Comparison of ENCODE assay signal across 9 mouse cellular contexts in the genomic region with DNA sequence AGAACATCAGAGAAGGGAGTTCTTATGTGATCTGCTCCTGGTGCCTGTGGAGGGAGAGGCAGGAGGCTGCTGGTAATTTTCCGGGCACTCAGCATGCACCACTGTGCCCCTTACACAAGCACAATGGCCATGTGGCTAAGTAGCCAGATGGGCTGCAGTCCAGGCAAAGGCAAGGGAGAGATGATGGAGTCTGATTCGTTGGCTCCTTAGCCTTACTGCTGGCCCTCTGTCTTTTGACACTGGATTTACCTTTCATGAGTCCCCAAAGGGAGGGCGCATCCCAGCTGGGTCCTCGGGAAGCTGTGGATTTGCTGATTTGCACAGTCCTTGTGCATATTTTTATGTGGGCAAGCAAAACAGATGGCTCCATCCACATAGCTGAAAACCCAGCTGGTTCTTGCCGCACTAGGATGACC.
DNase-seq lines count a peak whose midpoint lies in the region; ATAC-seq and TF ChIP-seq lines count a peak whose summit lies in the region.
"Had no signal": no experiment of that assay in that cellular context is flagged by ENCODE, and none has a peak within 500 bp of the region (broad histone marks: within the 10 kb centered on the region; RNA-seq: fewer than 3 reads in every experiment).

No protein-coding gene starts in this region.

- no peak for TF ChIP-seq CTCF in gastrocnemius, adult 2 months (IDR thresholded peaks at IDR 0.05)
- TF ChIP-seq CTCF in liver, postnatal 0 days (IDR thresholded peaks at IDR 0.05; ENCODE audit: low read depth): no peak

- DNase-seq in gastrocnemius, adult 2 months: no peak
- DNase-seq in gastrocnemius, postnatal 4 days (ENCODE audit: low spot score in 2 of 2): no peak
- peak; percentile 53 for DNase-seq in forebrain, embryonic 11.5 days (ENCODE audit: low spot score)
- DNase-seq in layer of hippocampus, postnatal 14 days (ENCODE audit: low spot score in 2 of 2): peak; percentile 46 to 68
- DNase-seq in liver, postnatal 0 days: no peak
- no peak for DNase-seq in c-Kit-positive CD71-positive TER-119-positive erythroid progenitor cells, embryonic 14.5 days (ENCODE audit: low spot score)
- no peak for DNase-seq in lung, postnatal 14 days

- H3K4me1 ChIP-seq in forebrain, embryonic 11.5 days (replicated peaks; ENCODE audit: control insufficient read depth, insufficient read depth, low read length): no peaks in the 10 kb centered on the region
- peaks cover 37% of the 10 kb centered on the region for H3K4me1 ChIP-seq in neural tube, embryonic 13.5 days (replicated peaks)
- no peaks in the 10 kb centered on the region for H3K4me1 ChIP-seq in liver, postnatal 0 days (ENCODE audit: insufficient read depth)

- no peaks in the 10 kb centered on the region for H3K27me3 ChIP-seq in forebrain, embryonic 11.5 days (ENCODE audit: control insufficient read depth, insufficient read depth, low read length)
- H3K27me3 ChIP-seq in neural tube, embryonic 13.5 days: no peaks in the 10 kb centered on the region
- no peaks in the 10 kb centered on the region for H3K27me3 ChIP-seq in liver, postnatal 0 days (ENCODE audit: insufficient read depth, low read length)
- H3K27me3 ChIP-seq: heart, embryonic 15.5 days had no signal

- 44% methylated on average over 5 of the region's 5 CpGs for WGBS in forebrain, embryonic 11.5 days
- WGBS in neural tube, embryonic 13.5 days: 32% methylated on average over 5 of the region's 5 CpGs
- 81% methylated on average over 5 of the region's 5 CpGs for WGBS in liver, postnatal 0 days (ENCODE audit: insufficient replicate concordance)

- H3K9me3 ChIP-seq in forebrain, embryonic 11.5 days (ENCODE audit: control insufficient read depth, low read length): no peaks in the 10 kb centered on the region
- H3K9me3 ChIP-seq in neural tube, embryonic 13.5 days: no peaks in the 10 kb centered on the region
- no peaks in the 10 kb centered on the region for H3K9me3 ChIP-seq in liver, postnatal 0 days (ENCODE audit: low read length)
- H3K9me3 ChIP-seq: heart, embryonic 15.5 days had no signal

- TF ChIP-seq EP300 in liver, postnatal 0 days (IDR thresholded peaks at IDR 0.05; ENCODE audit: low read depth): no peak

- no peak overlapping the region for H3K4me3 ChIP-seq in gastrocnemius, adult 2 months
- no peak overlapping the region for H3K4me3 ChIP-seq in forebrain, embryonic 11.5 days (ENCODE audit: low read depth, low read length)
- no peak overlapping the region for H3K4me3 ChIP-seq in neural tube, embryonic 13.5 days
- no peak overlapping the region for H3K4me3 ChIP-seq in liver, postnatal 0 days (ENCODE audit: low read depth, low read length)
- H3K4me3 ChIP-seq: heart, embryonic 15.5 days had no signal

- H3K4me2 ChIP-seq in forebrain, embryonic 11.5 days (ENCODE audit: low read depth, low read length, severe bottlenecking): no peak overlapping the region
- peak overlapping the region; percentile 35 for H3K4me2 ChIP-seq in neural tube, embryonic 13.5 days
- H3K4me2 ChIP-seq in liver, postnatal 0 days (ENCODE audit: low read depth, low read length): no peak overlapping the region
- H3K4me2 ChIP-seq: heart, embryonic 15.5 days had no signal

- ATAC-seq in forebrain, embryonic 11.5 days (replicated peaks; ENCODE audit: low FRiP score): peak; percentile 79
- ATAC-seq in neural tube, embryonic 13.5 days (ENCODE audit: low read depth): peak; percentile 84
- no peak for ATAC-seq in liver, postnatal 0 days

- intact Hi-C loops in gastrocnemius, adult 2 months (cut with DNase I): loop anchor here (5.0 kb wide), 1 partner anchor 73 kb away; a partner anchor contains a TSS

- H3K27ac ChIP-seq in gastrocnemius, adult 2 months: peak overlapping the region; percentile 16; the same call in 1 of the 2 replicates
- peak overlapping the region; percentile 75 for H3K27ac ChIP-seq in forebrain, embryonic 11.5 days (ENCODE audit: low read depth, low read length)
- peak overlapping the region; percentile 93 for H3K27ac ChIP-seq in neural tube, embryonic 13.5 days (replicated peaks)
- no peak overlapping the region for H3K27ac ChIP-seq in liver, postnatal 0 days (ENCODE audit: low read depth)
- H3K27ac ChIP-seq: heart, embryonic 15.5 days had no signal

- H3K36me3 ChIP-seq in forebrain, embryonic 11.5 days (ENCODE audit: control insufficient read depth, insufficient read depth, low read length): no peaks in the 10 kb centered on the region
- H3K36me3 ChIP-seq in neural tube, embryonic 13.5 days: no peaks in the 10 kb centered on the region
- no peaks in the 10 kb centered on the region for H3K36me3 ChIP-seq in liver, postnatal 0 days (replicated peaks; ENCODE audit: insufficient read depth, low read length)
- H3K36me3 ChIP-seq: heart, embryonic 15.5 days had no signal

- 0 out of 2 replicates have a peak overlapping the region, but pooled peaks have one; percentile 12 for H3K9ac ChIP-seq in forebrain, embryonic 11.5 days (ENCODE audit: low read length)
- H3K9ac ChIP-seq in neural tube, embryonic 13.5 days: peak overlapping the region; percentile 35; the same call in 1 of the 2 replicates
- no peak overlapping the region for H3K9ac ChIP-seq in liver, postnatal 0 days (replicated peaks)
- H3K9ac ChIP-seq: heart, embryonic 15.5 days had no signal

Comparison
In these comparisons a context has a peak if more than half of its experiments do, and no peak if none do; other contexts are left out.
1. DNase-seq: peak in forebrain, embryonic 11.5 days (single experiment) and layer of hippocampus, postnatal 14 days (2 of 2); none in gastrocnemius, adult 2 months (single experiment), gastrocnemius, postnatal 4 days (0 of 2), liver, postnatal 0 days (single experiment), c-Kit-positive CD71-positive TER-119-positive erythroid progenitor cells, embryonic 14.5 days (single experiment) and lung, postnatal 14 days (single experiment).